Mouse (Mus musculus) telencephalon, adult 2 months (tissue): Measurements from ENCODE around the gene Wdfy3.
A peak's percentile ranks its signal among the peaks of the same experiment; 100 is the strongest.

ENCODE experiments used
- DNase-seq: peaks from one replicate; pipeline ENCODE4 v3.0.0-alpha.2; 2011; ENCODE audit warnings: low read depth, low spot score

Gene Wdfy3

GRCm38 (mm10) chr5:101836221-101836620 is 233.5 kb downstream of the Wdfy3 start:
- DNase-seq = no peak

GRCm38 (mm10) chr5:101833875-101834274 is 235.8 kb downstream of the Wdfy3 start:
- no peak for DNase-seq

GRCm38 (mm10) chr5:101832991-101833390 is 236.7 kb downstream of the Wdfy3 start:
- no peak for DNase-seq

- DNase-seq = no peak
Measured at GRCm38 (mm10) chr5:101832042-101832441, 237.7 kb downstream of the Wdfy3 start.

GRCm38 (mm10) chr5:101830180-101830579 is 239.5 kb downstream of the Wdfy3 start:
- DNase-seq = no peak

GRCm38 (mm10) chr5:101828932-101829331 is 240.8 kb downstream of the Wdfy3 start:
- no peak for DNase-seq

- DNase-seq = no peak
Measured at GRCm38 (mm10) chr5:101827477-101827876, 242.2 kb downstream of the Wdfy3 start.

- no peak for DNase-seq
Measured at GRCm38 (mm10) chr5:101826531-101826970, 243.2 kb downstream of the Wdfy3 start.

- DNase-seq = peak; percentile 68
Measured at GRCm38 (mm10) chr5:101825111-101825911, 244.4 kb downstream of the Wdfy3 start.

GRCm38 (mm10) chr5:101822311-101822670 is 247.4 kb downstream of the Wdfy3 start:
- no peak for DNase-seq

GRCm38 (mm10) chr5:101821491-101822310 is 248.0 kb downstream of the Wdfy3 start:
- no peak for DNase-seq

GRCm38 (mm10) chr5:101821052-101821451 is 248.7 kb downstream of the Wdfy3 start:
- no peak for DNase-seq

- DNase-seq = no peak
Measured at GRCm38 (mm10) chr5:101819844-101820243, 249.9 kb downstream of the Wdfy3 start.

- no peak for DNase-seq
Measured at GRCm38 (mm10) chr5:101819216-101819615, 250.5 kb downstream of the Wdfy3 start.

- no peak for DNase-seq
Measured at GRCm38 (mm10) chr5:101816822-101817221, 252.9 kb downstream of the Wdfy3 start.

GRCm38 (mm10) chr5:101811296-101812169 is 258.2 kb downstream of the Wdfy3 start:
- peak; percentile 40 for DNase-seq

- DNase-seq = no peak
Measured at GRCm38 (mm10) chr5:101802358-101803022, 267.2 kb downstream of the Wdfy3 start.

GRCm38 (mm10) chr5:101801891-101802290 is 267.8 kb downstream of the Wdfy3 start:
- no peak for DNase-seq

GRCm38 (mm10) chr5:101792665-101793064 is 277.1 kb downstream of the Wdfy3 start:
- no peak for DNase-seq

- no peak for DNase-seq
Measured at GRCm38 (mm10) chr5:101790560-101790959, 279.2 kb downstream of the Wdfy3 start.

GRCm38 (mm10) chr5:101789770-101790169 is 280.0 kb downstream of the Wdfy3 start:
- DNase-seq = no peak
